Mouse (Mus musculus) E14TG2a.4 (cell line): Measurements from ENCODE around the gene Serpinb2.

Experiments
- CTCF ChIP-seq: conservative IDR thresholded peaks from 2 replicates; pipeline ENCODE4 v1.5.1; 2014; ENCODE audit warnings: low read length
- NANOG ChIP-seq: IDR thresholded peaks from 2 replicates; pipeline ENCODE4 v1.6.1; 2014; ENCODE audit warnings: borderline replicate concordance, low read length, mixed read lengths
- POU5F1 ChIP-seq: IDR thresholded peaks from 2 replicates; pipeline ENCODE4 v1.6.1; 2014; ENCODE audit warnings: low read length, borderline replicate concordance

- TF ChIP-seq CTCF: no peak
- TF ChIP-seq POU5F1: no peak
- no peak for TF ChIP-seq NANOG
Observed at GRCm38 (mm10) chr1:107479909-107480308, 31.3 kb upstream of the Serpinb2 start.
